Mouse (Mus musculus) heart, embryonic 11.5 days (tissue): ENCODE data around the gene Bpi. TPM values are rescaled to one million over a fixed set of nuclear protein-coding genes. Genes with fewer than 3 reads are reported as not detected.

Experiments
- ATAC-seq: fragments of 200-750 bp; cut with Nextera tagmentation; replicated peaks from 2 replicates; pipeline ENCODE4 v1.8.0; 2017; ENCODE audit warnings: moderate library complexity; ENCODE audit not compliant: insufficient number of reproducible peaks, low FRiP score, low TSS enrichment
- H3K27ac ChIP-seq: fragments of 300-500 bp; sonication (generic); 2 replicates; pipeline ENCODE4 v1.5.1; 2014; ENCODE audit warnings: mild to moderate bottlenecking, low read depth, low read length
- H3K27me3 ChIP-seq: fragments of 300-500 bp; sonication (generic); 2 replicates; pipeline ENCODE4 v1.6.1; 2014; ENCODE audit warnings: mild to moderate bottlenecking, low read length, mixed read lengths; ENCODE audit not compliant: control insufficient read depth, insufficient read depth
- H3K36me3 ChIP-seq: fragments of 300-500 bp; sonication (generic); 2 replicates; pipeline ENCODE4 v1.6.1; 2014; ENCODE audit warnings: mild to moderate bottlenecking, low read length, moderate library complexity, mixed read lengths; ENCODE audit not compliant: control insufficient read depth, insufficient read depth
- H3K4me1 ChIP-seq: fragments of 300-500 bp; sonication (generic); 2 replicates; pipeline ENCODE4 v1.6.1; 2014; ENCODE audit warnings: low read length; ENCODE audit not compliant: control insufficient read depth, insufficient read depth
- H3K4me2 ChIP-seq: fragments of 300-500 bp; sonication (generic); 2 replicates; pipeline ENCODE4 v1.6.1; 2014; ENCODE audit warnings: mild to moderate bottlenecking, moderate library complexity
- H3K4me3 ChIP-seq: fragments of 300-500 bp; sonication (generic); 2 replicates; pipeline ENCODE4 v1.5.1; 2014; ENCODE audit warnings: low read depth, low read length
- H3K9ac ChIP-seq: fragments of 300-500 bp; sonication (generic); 2 replicates; pipeline ENCODE4 v1.6.1; 2014; ENCODE audit warnings: mild to moderate bottlenecking, low read depth, low read length, moderate library complexity
- H3K9me3 ChIP-seq: fragments of 300-500 bp; sonication (generic); replicated peaks from 2 replicates; pipeline ENCODE4 v1.6.1; 2016; ENCODE audit warnings: low read length; ENCODE audit not compliant: control insufficient read depth
- WGBS: fragments of 180-500 bp; shearing (Covaris S2); extraction: QIAGEN DNeasy Blood & Tissue Kit; methylation state at CpG from one replicate; pipeline ENCODE4 v1.1.7; 2014; ENCODE audit not compliant: insufficient replicate concordance; 5-methylcytosine and 5-hydroxymethylcytosine counted together
- polyA plus RNA-seq: library from polyadenylated mRNA; unstranded; fragments of >200 nt; fragmentation: Nextera tagmentation; extraction: Ambion mirVana; gene quantifications from 2 replicates; pipeline ENCODE4 v1.2.1, GENCODE M21; 2014

Bpi gene
- polyA plus RNA-seq, 1 experiment from 2014 or later: not detected

DNA sequence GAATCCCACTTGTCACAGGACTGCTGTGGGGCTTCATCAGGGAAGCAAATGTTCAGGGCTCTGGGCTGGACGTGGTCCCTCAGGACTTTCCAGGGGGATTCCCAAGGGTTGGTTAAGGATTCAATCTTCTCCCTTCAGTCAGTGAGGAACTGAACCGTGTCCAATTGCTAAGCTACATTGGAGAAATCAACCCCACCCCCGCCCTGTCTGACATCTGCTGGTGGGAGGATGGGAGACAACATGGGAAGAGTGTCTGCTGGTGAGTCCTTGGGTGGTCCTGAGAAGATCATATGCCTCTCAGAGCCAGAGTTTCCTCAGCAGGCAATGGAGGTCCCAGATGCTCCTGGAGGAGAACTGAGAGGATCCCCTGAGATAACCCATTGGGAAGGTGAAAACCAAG, 25.5 kb upstream of the Bpi start:
- Histone ChIP-seq H3K4me3 (no peak overlapping the region), H3K9ac (no peak overlapping the region), H3K4me2 (no peak overlapping the region), H3K27me3 (peaks cover 15% of the 10 kb centered on the region), H3K36me3 (no peaks in the 10 kb centered on the region), H3K4me1 (peaks cover 3% of the 10 kb centered on the region; the same call in 1 of the 2 replicates), H3K9me3 (no peaks in the 10 kb centered on the region), H3K27ac (no peak overlapping the region)
- no peak for ATAC-seq
- 60% methylated on average over 3 of the region's 3 CpGs for WGBS

DNA sequence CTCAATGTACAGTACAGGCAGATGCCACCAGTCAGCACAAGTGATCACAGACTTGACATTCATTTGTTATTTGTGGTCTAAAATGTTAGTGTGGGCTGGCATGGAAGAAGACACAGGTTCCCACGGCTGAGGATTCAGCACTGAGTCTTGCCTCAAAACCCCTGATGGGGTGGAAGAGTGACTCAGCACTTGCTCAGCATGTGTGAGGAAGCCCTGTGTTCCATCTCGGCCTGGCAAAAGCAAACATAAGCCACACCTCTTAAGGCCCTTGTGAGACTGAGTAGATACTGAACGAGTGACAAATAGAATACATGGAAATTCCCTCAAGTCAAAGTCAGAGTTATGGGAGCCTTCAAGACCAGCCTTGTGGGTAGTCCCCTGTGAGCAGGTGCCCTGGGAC, 24.8 kb upstream of the Bpi start:
- ATAC-seq: no peak
- H3K9ac ChIP-seq: no peak overlapping the region
- peaks cover 3% of the 10 kb centered on the region; the same call in 1 of the 2 replicates for H3K4me1 ChIP-seq
- H3K9me3 ChIP-seq: no peaks in the 10 kb centered on the region
- no peak overlapping the region for H3K27ac ChIP-seq
- no peak overlapping the region for H3K4me2 ChIP-seq
- no peaks in the 10 kb centered on the region for H3K36me3 ChIP-seq
- 59% methylated on average over 3 of the region's 3 CpGs for WGBS
- H3K4me3 ChIP-seq: no peak overlapping the region
- H3K27me3 ChIP-seq: peaks cover 9% of the 10 kb centered on the region

DNA sequence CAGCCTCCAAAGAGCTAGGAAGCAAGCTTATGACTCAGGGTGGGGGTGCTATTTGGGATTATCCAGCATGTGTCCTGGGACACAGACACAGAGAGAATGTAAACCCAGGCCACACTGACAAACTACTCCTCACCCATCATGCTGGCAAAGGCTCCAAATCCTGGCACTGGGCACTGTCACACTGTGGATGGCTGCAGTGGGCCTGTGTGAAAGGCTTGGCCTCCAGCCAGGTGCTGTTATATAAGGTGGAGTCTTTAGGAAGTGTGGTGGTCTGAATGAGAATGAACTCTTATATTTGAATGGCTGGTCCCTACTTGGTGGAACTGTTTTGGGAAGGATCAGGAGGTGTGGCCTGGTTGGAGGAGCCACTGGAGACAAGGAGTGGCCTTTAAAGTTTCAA, 21.2 kb upstream of the Bpi start:
- Histone ChIP-seq H3K4me1 (no peaks in the 10 kb centered on the region), H3K4me2 (no peak overlapping the region)

DNA sequence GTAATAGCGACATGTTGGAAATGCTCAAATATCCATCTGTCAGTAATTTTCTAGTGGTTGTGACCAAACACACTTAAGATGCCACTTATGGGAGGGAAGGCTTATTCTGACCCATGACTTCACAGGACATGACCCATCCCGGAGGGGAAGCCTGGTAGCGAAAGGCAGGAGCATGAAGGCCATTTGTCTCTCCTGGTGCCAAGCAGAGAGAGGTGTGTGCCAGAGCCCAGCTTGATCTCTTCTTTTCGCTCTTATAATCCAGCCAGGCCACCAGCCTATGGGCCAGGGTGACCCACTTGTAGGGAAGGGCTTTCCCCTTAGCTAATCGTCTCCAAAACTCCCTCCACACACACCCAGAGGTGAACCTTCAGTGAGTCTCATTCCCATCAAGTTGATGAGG, 19.8 kb upstream of the Bpi start:
- no peak overlapping the region for H3K4me2 ChIP-seq
- no peaks in the 10 kb centered on the region for H3K27me3 ChIP-seq
- H3K9ac ChIP-seq: no peak overlapping the region
- no peak for ATAC-seq
- H3K4me1 ChIP-seq: no peaks in the 10 kb centered on the region
- H3K36me3 ChIP-seq: no peaks in the 10 kb centered on the region
- no peaks in the 10 kb centered on the region for H3K9me3 ChIP-seq
- H3K27ac ChIP-seq: no peak overlapping the region
- WGBS: 76% methylated on average over 5 of the region's 5 CpGs
- no peak overlapping the region for H3K4me3 ChIP-seq

More for the DNA sequence above, 21.2 kb upstream of the Bpi start:
- ATAC-seq: no peak
- Histone ChIP-seq H3K36me3 (no peaks in the 10 kb centered on the region), H3K9ac (no peak overlapping the region), H3K27me3 (no peaks in the 10 kb centered on the region), H3K4me3 (no peak overlapping the region), H3K27ac (no peak overlapping the region), H3K9me3 (no peaks in the 10 kb centered on the region)

DNA sequence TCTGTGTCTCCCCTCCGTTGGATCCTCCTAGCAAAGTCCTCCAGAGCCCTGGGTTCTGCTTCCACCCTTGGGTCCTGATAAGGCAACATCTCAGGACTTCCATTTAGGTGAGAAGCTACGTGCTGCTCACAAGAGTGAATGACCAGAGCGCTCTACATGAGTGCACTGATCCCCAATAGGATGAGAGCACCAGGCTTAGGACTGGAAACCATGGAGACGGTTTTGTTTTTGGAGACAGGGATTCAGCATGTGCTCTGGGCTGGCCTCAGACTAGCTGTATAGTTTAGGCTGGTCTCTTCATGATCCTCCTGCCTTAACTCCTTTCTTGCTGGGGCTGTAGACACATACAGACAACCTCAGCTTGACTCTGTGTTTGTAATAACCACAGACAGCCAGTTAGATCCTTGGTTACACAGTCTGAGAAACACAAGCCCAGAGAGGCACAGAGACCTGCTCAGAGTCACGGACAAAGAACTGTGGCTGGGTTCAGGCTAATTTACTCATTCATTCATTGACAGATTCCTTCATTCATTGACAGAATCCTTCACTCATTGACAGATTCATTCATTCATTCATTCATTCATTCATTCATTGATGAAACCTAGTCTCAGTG, 16.7 kb upstream of the Bpi start:
- Histone ChIP-seq H3K27ac (no peak overlapping the region), H3K4me2 (no peak overlapping the region), H3K36me3 (no peaks in the 10 kb centered on the region), H3K4me1 (no peaks in the 10 kb centered on the region), H3K9ac (no peak overlapping the region), H3K4me3 (no peak overlapping the region), H3K9me3 (no peaks in the 10 kb centered on the region), H3K27me3 (no peaks in the 10 kb centered on the region)
- no peak for ATAC-seq
- 66% methylated on average over 5 of the region's 5 CpGs for WGBS

DNA sequence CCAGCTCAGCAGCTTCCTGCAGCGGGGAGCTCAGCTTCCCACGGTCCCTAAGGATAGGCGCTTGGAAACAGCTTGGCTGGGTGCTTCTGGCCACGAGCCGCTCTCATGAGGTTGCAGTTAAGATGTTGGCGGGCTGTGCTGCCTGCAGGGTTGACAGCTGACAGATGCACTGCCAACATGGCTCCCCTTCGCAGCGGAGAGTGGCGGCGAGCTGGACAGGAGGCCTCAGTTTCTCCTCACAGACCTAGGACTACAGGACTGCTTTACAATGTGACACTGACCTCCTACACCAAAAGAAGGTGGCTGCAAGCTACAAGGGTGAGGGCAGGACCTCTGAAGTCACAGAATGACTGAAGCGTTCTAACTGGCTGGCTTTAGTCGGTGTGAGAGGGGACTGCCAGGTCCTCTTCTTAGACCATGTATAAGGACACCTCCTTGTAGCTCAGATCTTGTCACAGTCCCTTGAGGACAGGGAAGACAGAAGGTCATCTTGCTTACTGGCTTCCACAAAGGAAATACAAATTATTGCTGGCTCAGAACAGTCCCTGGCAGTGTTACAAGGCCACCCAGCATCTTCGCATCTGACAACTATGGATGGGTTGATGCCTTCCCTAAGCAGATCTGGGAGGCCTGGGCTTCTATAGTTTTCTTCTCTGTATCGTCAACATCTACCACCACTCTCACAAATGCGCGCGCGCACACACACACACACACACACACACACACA, 15.6 kb upstream of the Bpi start:
- H3K4me2 ChIP-seq: no peak overlapping the region
- no peaks in the 10 kb centered on the region for H3K36me3 ChIP-seq
- ATAC-seq: no peak
- 84% methylated on average over 18 of the region's 18 CpGs for WGBS
- H3K9me3 ChIP-seq: no peaks in the 10 kb centered on the region
- no peak overlapping the region for H3K9ac ChIP-seq
- H3K4me1 ChIP-seq: no peaks in the 10 kb centered on the region
- H3K27ac ChIP-seq: no peak overlapping the region
- H3K4me3 ChIP-seq: no peak overlapping the region
- H3K27me3 ChIP-seq: no peaks in the 10 kb centered on the region

DNA sequence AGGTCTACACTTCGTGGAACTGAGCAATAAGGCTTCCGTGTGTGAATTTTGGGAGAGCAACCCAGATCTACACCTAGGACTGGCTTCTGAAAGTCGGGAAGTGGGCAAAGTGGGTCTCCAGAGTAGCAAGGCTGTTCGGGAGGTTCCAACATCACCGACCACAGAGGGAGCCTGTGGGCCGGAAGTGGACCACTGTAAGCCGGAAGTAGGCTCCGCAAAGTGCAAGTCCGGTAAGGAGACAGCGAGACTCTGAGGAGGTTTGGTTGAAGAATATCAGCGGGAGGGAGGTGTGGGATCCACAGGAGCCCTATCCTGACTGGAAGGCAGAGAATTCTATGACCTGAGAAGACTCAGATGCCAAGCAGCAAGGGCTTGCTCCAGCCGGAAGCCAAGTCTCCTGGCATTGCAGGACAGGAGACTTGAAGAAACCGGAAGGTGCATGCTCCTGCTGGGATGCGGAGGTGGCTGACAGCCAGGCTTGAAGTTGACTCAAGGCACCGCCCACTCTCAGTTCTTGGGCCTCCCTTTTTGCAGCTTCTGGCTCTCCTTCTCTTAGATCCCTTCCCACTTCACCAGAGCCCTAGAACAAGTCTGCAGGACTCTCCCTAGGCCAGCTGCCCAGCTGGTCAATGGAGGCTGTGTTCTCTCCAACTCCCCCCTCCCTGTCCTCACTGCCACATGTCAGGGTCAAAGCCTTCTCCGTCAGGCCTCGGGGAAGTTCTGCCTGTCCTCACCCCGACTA, 14.6 kb upstream of the Bpi start:
- Histone ChIP-seq H3K27me3 (no peaks in the 10 kb centered on the region), H3K4me3 (no peak overlapping the region), H3K27ac (no peak overlapping the region), H3K4me1 (peaks cover 2% of the 10 kb centered on the region; the same call in 1 of the 2 replicates), H3K4me2 (no peak overlapping the region), H3K9ac (no peak overlapping the region), H3K36me3 (no peaks in the 10 kb centered on the region), H3K9me3 (no peaks in the 10 kb centered on the region)
- ATAC-seq: no peak
- WGBS: 73% methylated on average over 18 of the region's 18 CpGs

DNA sequence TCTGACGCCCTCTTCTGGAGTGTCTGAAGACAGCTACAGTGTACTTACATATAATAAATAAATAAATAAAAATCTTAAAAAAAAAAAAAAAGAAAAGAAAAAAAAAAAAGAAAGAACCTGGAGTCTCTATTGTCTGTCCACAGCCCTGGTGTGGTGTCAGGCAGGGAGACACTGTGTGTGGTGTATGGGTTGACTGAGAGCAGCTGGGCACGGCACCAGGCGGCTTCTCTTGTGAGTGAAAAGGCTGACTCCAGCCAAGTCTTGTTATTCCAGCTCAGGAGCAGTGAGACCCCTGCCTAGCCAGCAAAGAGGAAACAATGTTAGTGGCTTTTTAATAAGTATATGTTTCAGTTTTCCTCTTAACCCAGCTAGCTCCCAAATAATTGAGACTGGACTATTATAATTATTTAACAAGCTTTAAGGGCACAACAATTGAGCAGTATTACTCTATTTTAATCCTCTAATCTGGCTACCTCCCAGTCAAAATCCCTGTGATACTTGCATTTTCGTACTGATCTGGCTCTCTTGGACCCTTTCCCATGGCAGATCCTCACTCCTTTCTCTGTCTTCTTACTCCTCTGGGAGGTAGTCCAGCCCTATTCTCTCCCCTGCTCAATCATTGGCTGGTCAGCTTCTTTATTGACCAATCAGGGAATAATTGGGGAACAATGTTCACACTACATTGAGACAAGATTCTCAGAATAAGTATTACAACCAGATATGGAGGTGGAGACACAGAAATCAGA, 12.6 kb upstream of the Bpi start:
- Histone ChIP-seq H3K27me3 (no peaks in the 10 kb centered on the region), H3K9me3 (no peaks in the 10 kb centered on the region), H3K9ac (no peak overlapping the region), H3K4me3 (no peak overlapping the region), H3K27ac (no peak overlapping the region), H3K4me2 (no peak overlapping the region), H3K4me1 (peaks cover 4% of the 10 kb centered on the region), H3K36me3 (no peaks in the 10 kb centered on the region)
- ATAC-seq: no peak
- 68% methylated on average over 4 of the region's 4 CpGs for WGBS
